Mouse (Mus musculus): ENCODE measurements at regions not wholly inside any gene's neighbourhood (a gene's known extent, or its start where the extent isn't known, plus 50 kb on each side); places are given as distances from the start of the nearest gene placed in this dataset.

- no peak for DNase-seq
These were observed 411.9 kb upstream of the Mgat4c start for GRCm38 (mm10) chr10:101269371-101269770.

GRCm38 (mm10) chr10:101271459-101272299 lies 409.6 kb upstream of the Mgat4c start:
- DNase-seq, result no peak

GRCm38 (mm10) chr10:101288082-101288481 lies 393.2 kb upstream of the Mgat4c start:
- DNase-seq, result no peak

- DNase-seq, result no peak
These were observed 379.0 kb upstream of the Mgat4c start for GRCm38 (mm10) chr10:101302138-101302780.

GRCm38 (mm10) chr10:101304075-101304474 lies 377.2 kb upstream of the Mgat4c start:
- no peak for DNase-seq

- no peak for DNase-seq
These were observed 364.5 kb upstream of the Mgat4c start for GRCm38 (mm10) chr10:101316659-101317338.

GRCm38 (mm10) chr10:101321080-101321717 lies 360.1 kb upstream of the Mgat4c start:
- DNase-seq, result no peak

- no peak for DNase-seq
These were observed 356.8 kb upstream of the Mgat4c start for GRCm38 (mm10) chr10:101324537-101324936.

GRCm38 (mm10) chr10:101328545-101328944 lies 352.7 kb upstream of the Mgat4c start:
- DNase-seq, result no peak

GRCm38 (mm10) chr10:101330109-101330508 lies 351.2 kb upstream of the Mgat4c start:
- no peak for DNase-seq

GRCm38 (mm10) chr10:101335136-101335535 lies 346.2 kb upstream of the Mgat4c start:
- no peak for DNase-seq

GRCm38 (mm10) chr10:101339565-101339964 lies 341.7 kb upstream of the Mgat4c start:
- peak; percentile 67 to 84 for DNase-seq

- peak in 1 of 2 experiments; percentile 30 for DNase-seq
These were observed 330.9 kb upstream of the Mgat4c start for GRCm38 (mm10) chr10:101350198-101350897.

- DNase-seq, result peak; percentile 5 to 8
These were observed 307.3 kb upstream of the Mgat4c start for GRCm38 (mm10) chr10:101373850-101374581.

GRCm38 (mm10) chr10:101393416-101393815 lies 287.9 kb upstream of the Mgat4c start:
- DNase-seq, result no peak

GRCm38 (mm10) chr10:101399206-101399605 lies 282.1 kb upstream of the Mgat4c start:
- peak in 1 of 2 experiments; percentile 2 for DNase-seq

GRCm38 (mm10) chr10:101415262-101415661 lies 266.0 kb upstream of the Mgat4c start:
- DNase-seq, result no peak

GRCm38 (mm10) chr10:101422562-101422961 lies 258.7 kb upstream of the Mgat4c start:
- DNase-seq, result no peak
